Mouse (Mus musculus): ENCODE results near the gene 4933434E20Rik. TPM values are rescaled to one million over a fixed set of nuclear protein-coding genes. Genes with fewer than 3 reads are reported as not detected.

Gene 4933434E20Rik
- total RNA-seq, 2 experiments from 2014 or later = 78.1 to 90.6 TPM

GRCm38 (mm10) chr3:90079763-90080497 is 28.5 kb downstream of the 4933434E20Rik start:
- peak; percentile 33 to 55 for DNase-seq
- intact Hi-C loops (cut with DNase I) = loop anchor here (5.0 kb wide), 1 partner anchor 83 kb away; the partner anchor contains the start of gene Hax1

GRCm38 (mm10) chr3:90080498-90080863 is 29.0 kb downstream of the 4933434E20Rik start:
- DNase-seq = no peak
- intact Hi-C loops (cut with DNase I) = no loop called here

- DNase-seq = no peak
- intact Hi-C loops (cut with DNase I) = no loop called here
Measured at GRCm38 (mm10) chr3:90081365-90082240, 30.2 kb downstream of the 4933434E20Rik start.

GRCm38 (mm10) chr3:90083034-90083433 is 31.6 kb downstream of the 4933434E20Rik start:
- intact Hi-C loops (cut with DNase I) = no loop called here
- no peak for DNase-seq

GRCm38 (mm10) chr3:90083698-90084324 is 32.4 kb downstream of the 4933434E20Rik start:
- intact Hi-C loops (cut with DNase I) = no loop called here
- no peak for DNase-seq

- intact Hi-C loops (cut with DNase I) = no loop called here
- no peak for DNase-seq
Measured at GRCm38 (mm10) chr3:90084790-90085189, 33.4 kb downstream of the 4933434E20Rik start.

- no peak for DNase-seq
- intact Hi-C loops (cut with DNase I) = no loop called here
Measured at GRCm38 (mm10) chr3:90085281-90085680, 33.8 kb downstream of the 4933434E20Rik start.

- intact Hi-C loops (cut with DNase I) = no loop called here
- no peak for DNase-seq
Measured at GRCm38 (mm10) chr3:90086068-90086467, 34.6 kb downstream of the 4933434E20Rik start.

GRCm38 (mm10) chr3:90088617-90089016 is 37.2 kb downstream of the 4933434E20Rik start:
- intact Hi-C loops (cut with DNase I) = no loop called here

GRCm38 (mm10) chr3:90090892-90091291 is 39.5 kb downstream of the 4933434E20Rik start:
- no peak for DNase-seq
- intact Hi-C loops (cut with DNase I) = no loop called here

More at GRCm38 (mm10) chr3:90088617-90089016, 37.2 kb downstream of the 4933434E20Rik start:
- DNase-seq = no peak

GRCm38 (mm10) chr3:90094453-90094852 is 43.0 kb downstream of the 4933434E20Rik start:
- no peak for DNase-seq
- intact Hi-C loops (cut with DNase I) = no loop called here

- DNase-seq = no peak
- intact Hi-C loops (cut with DNase I) = no loop called here
Measured at GRCm38 (mm10) chr3:90097928-90098327, 46.5 kb downstream of the 4933434E20Rik start.

GRCm38 (mm10) chr3:90101010-90101409 is 49.6 kb downstream of the 4933434E20Rik start:
- DNase-seq = no peak
- intact Hi-C loops (cut with DNase I) = no loop called here

GRCm38 (mm10) chr3:90101673-90102072 is 50.2 kb downstream of the 4933434E20Rik start:
- intact Hi-C loops (cut with DNase I) = no loop called here
- DNase-seq = no peak

- intact Hi-C loops (cut with DNase I) = no loop called here
- no peak for DNase-seq
Measured at GRCm38 (mm10) chr3:90102239-90102638, 50.8 kb downstream of the 4933434E20Rik start.

- intact Hi-C loops (cut with DNase I) = no loop called here
- no peak for DNase-seq
Measured at GRCm38 (mm10) chr3:90103176-90103575, 51.7 kb downstream of the 4933434E20Rik start.

GRCm38 (mm10) chr3:90103938-90104337 is 52.5 kb downstream of the 4933434E20Rik start, which contains the start of gene Nup210l:
TSS of gene Nup210l (plus strand) at chr3:90104132.
- no peak for DNase-seq
- intact Hi-C loops (cut with DNase I) = no loop called here

GRCm38 (mm10) chr3:90111706-90112105 is 60.3 kb downstream of the 4933434E20Rik start:
- no peak for DNase-seq
- intact Hi-C loops (cut with DNase I) = no loop called here

GRCm38 (mm10) chr3:90114342-90114741 is 62.9 kb downstream of the 4933434E20Rik start:
- intact Hi-C loops (cut with DNase I) = no loop called here
- no peak for DNase-seq

- intact Hi-C loops (cut with DNase I) = no loop called here
- DNase-seq = no peak
Measured at GRCm38 (mm10) chr3:90115526-90115925, 64.1 kb downstream of the 4933434E20Rik start.

All from gastrocnemius, postnatal 36 days (tissue).